Mouse (Mus musculus): ENCODE results near the gene Nasp.

DNA sequence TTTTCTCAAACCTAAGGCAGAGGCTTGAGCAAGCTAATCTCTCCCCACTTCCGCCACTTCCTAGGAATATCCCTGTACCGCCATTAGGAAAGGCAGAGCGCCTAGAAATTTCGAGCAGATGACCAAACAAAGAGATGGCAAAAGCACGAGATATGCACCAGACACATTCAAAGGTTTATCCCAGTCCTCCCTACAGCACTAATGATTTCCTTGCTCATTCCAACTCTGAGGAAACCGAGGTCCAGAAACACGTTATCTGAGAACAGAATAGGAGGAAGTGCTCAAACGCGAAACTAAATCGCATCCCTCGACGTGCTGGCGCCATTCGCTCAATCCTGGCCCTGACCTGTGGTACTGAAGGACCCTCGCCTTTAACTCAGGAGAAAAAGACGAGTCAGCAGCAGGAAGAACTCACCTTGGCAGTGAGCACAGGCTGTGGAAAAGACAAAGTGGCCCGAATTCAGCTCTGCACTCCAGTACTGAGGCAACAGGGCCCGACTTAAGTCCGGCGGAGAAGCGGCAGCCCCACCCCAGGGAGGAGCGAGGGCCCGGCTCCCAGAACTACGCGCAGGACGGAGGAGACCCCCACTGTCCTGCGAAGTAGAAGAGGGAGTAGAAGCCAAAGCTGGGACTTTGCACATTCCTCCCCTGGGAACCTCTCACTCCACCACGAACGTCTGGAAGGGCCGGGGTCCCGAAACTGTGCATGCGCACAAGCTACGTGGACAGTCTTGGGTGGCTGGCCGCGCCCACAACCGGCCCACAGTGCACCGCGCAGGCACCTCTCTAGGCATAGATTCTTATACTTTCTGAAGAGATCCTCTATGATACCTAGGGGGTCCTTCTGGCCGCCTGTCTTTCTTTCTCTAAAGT is 23.4 kb upstream of the Nasp start, which contains the start of gene Akr1a1:
- TF ChIP-seq CTCF (IDR thresholded peaks at IDR 0.05; ENCODE audit: insufficient read depth, low read length) (no peak), POLR2A (IDR thresholded peaks at IDR 0.05; ENCODE audit: borderline replicate concordance, extremely low read depth, low read depth, low read length) (peak; percentile 91; the same call in 1 of the 2 replicates)
